Mouse (Mus musculus) bone marrow, adult 2 months (tissue): ENCODE data around the gene Prpf31.

Experiments
- CTCF ChIP-seq: fragments of 200-500 bp; IDR thresholded peaks from 2 replicates; pipeline ENCODE4 v1.5.1; 2011; ENCODE audit warnings: low read length, control low read depth; ENCODE audit not compliant: control insufficient read depth, insufficient read depth
- POLR2A ChIP-seq: fragments of 200-500 bp; IDR thresholded peaks from 2 replicates; pipeline ENCODE4 v1.6.1; 2011; ENCODE audit warnings: low read depth, mild to moderate bottlenecking, control low read depth, low read length, borderline replicate concordance; ENCODE audit not compliant: control insufficient read depth

DNA sequence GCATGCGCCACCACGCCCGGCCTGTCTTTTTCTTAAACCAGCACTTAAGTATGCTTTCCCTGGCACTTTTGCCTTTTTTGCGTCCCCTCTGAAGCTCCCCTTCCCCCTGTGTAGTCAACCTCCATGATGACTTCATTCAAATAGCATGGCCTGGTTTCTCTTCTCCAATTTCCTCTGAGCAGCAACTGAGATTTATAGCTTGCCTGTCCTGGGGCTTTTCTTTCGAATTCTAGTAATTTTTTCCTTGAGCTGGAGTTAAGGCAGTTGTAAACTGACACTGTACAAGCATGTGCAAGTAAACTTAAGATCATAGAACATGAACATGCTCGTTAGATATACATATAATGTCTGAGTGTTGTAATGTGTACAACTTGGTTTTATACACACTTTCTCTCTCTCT, 22.4 kb upstream of the Prpf31 start:
- TF ChIP-seq POLR2A (no peak), CTCF (no peak)
